ENCODE assay signal across 8 mouse cellular contexts in the genomic region with DNA sequence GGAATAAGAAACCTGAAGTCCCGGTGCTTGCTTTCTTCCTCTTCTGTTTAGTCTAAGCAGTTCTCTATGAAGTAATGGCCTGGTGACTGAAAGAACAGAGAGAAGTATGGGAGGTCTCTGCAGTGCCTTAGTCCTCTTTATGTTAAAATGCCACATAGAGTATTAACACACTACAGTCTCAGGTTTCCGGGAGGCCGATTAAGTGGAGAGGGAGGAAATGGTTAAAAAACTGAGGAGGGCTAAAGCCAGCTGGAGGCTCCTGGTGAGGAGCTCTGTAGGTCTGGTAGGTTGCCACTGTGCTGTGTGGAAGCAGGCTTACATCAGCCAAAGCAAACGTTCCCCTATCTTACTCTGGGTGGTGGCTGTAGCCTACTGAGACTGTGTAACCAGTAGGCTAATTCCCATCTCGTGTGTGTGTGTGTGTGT. TPM values are rescaled to one million over a fixed set of nuclear protein-coding genes. Genes with fewer than 3 reads are reported as not detected.
DNase-seq lines count a peak whose midpoint lies in the region; ATAC-seq and TF ChIP-seq lines count a peak whose summit lies in the region.

No protein-coding gene starts in this region.

- no peaks in the 10 kb centered on the region for H3K27me3 ChIP-seq in kidney, embryonic 16.5 days (ENCODE audit: insufficient read depth, low read length)
- no peaks in the 10 kb centered on the region for H3K27me3 ChIP-seq in embryonic facial prominence, embryonic 13.5 days

- peak overlapping the region; percentile 85 for H3K27ac ChIP-seq in kidney, embryonic 16.5 days (ENCODE audit: low read length)
- H3K27ac ChIP-seq in embryonic facial prominence, embryonic 13.5 days, result peak overlapping the region; percentile 72
- H3K27ac ChIP-seq in left cerebral cortex, adult 2 months, result no peak overlapping the region

- peak overlapping the region; percentile 48 for H3K9ac ChIP-seq in kidney, embryonic 16.5 days (replicated peaks; ENCODE audit: low read length)
- H3K9ac ChIP-seq in embryonic facial prominence, embryonic 13.5 days, result no peak overlapping the region

- H3K9me3 ChIP-seq in kidney, embryonic 16.5 days (ENCODE audit: low read length), result no peaks in the 10 kb centered on the region
- H3K9me3 ChIP-seq in embryonic facial prominence, embryonic 13.5 days, result peaks cover 4% of the 10 kb centered on the region; the same call in 1 of the 2 replicates

- no peak for TF ChIP-seq CTCF in left cerebral cortex, adult 2 months (IDR thresholded peaks at IDR 0.05)

- 10% methylated on average over 5 of the region's 5 CpGs for WGBS in kidney, embryonic 16.5 days
- WGBS in embryonic facial prominence, embryonic 13.5 days, result 6% methylated on average over 5 of the region's 5 CpGs

- intact Hi-C loops in heart, postnatal 10 days (cut with DNase I), result no loop called here
- intact Hi-C loops in left cerebral cortex, adult 2 months (cut with DNase I), result no loop called here

- H3K4me3 ChIP-seq in kidney, embryonic 16.5 days (ENCODE audit: low read length), result no peak overlapping the region
- no peak overlapping the region for H3K4me3 ChIP-seq in embryonic facial prominence, embryonic 13.5 days
- no peak overlapping the region for H3K4me3 ChIP-seq in left cerebral cortex, adult 2 months

- 0 out of 2 replicates have a peak overlapping the region, but pooled peaks have one; percentile 2 for H3K4me2 ChIP-seq in kidney, embryonic 16.5 days (replicated peaks; ENCODE audit: low read depth, low read length)
- H3K4me2 ChIP-seq in embryonic facial prominence, embryonic 13.5 days, result peak overlapping the region; percentile 24

- no peak for DNase-seq in kidney, postnatal 25 days
- DNase-seq in heart, postnatal 10 days, result peak; percentile 74
- DNase-seq in thymus, postnatal 25 days, result no peak
- DNase-seq in urinary bladder, postnatal 25 days (ENCODE audit: low spot score), result no peak
- no peak for DNase-seq in left cerebral cortex, adult 2 months (ENCODE audit: extremely low spot score in 1 of 2, low spot score in 2 of 2)

- no peaks in the 10 kb centered on the region for H3K36me3 ChIP-seq in kidney, embryonic 16.5 days (ENCODE audit: insufficient read depth, low read length)
- H3K36me3 ChIP-seq in embryonic facial prominence, embryonic 13.5 days, result no peaks in the 10 kb centered on the region

- peak; percentile 77; the same call in 1 of the 2 replicates for ATAC-seq in kidney, embryonic 16.5 days (ENCODE audit: low FRiP score, low TSS enrichment)
- 0 out of 2 replicates have a peak, but pooled peaks have one; percentile 16 for ATAC-seq in embryonic facial prominence, embryonic 13.5 days (ENCODE audit: insufficient number of reproducible peaks, insufficient read depth, low FRiP score, low TSS enrichment, low read depth)
- ATAC-seq in megakaryocyte, adult 5-6 weeks (ENCODE audit: poor library complexity, severe bottlenecking), result peak; percentile 88

- H3K4me1 ChIP-seq in kidney, embryonic 16.5 days (ENCODE audit: insufficient read depth, low read length), result peaks cover 65% of the 10 kb centered on the region
- H3K4me1 ChIP-seq in embryonic facial prominence, embryonic 13.5 days, result peaks cover 59% of the 10 kb centered on the region

RNA-seq across cellular contexts. Expression of a gene that starts 18.9 kb away (rescaled TPM):
- 41.6 and 51.0 TPM in 2 replicates for polyA plus RNA-seq in kidney, embryonic 16.5 days (2015; fragmentation: Nextera tagmentation; extraction: Ambion mirVana)
- 46.3 and 51.3 TPM in 2 replicates for polyA plus RNA-seq in embryonic facial prominence, embryonic 13.5 days (2015; fragmentation: Nextera tagmentation; extraction: Ambion mirVana)
- total RNA-seq in heart, postnatal 10 days (2021), result 10 to 100 TPM; 41.5 to 41.9 TPM
- total RNA-seq in megakaryocyte, adult 5-6 weeks (2015), result 84.2 and 101 TPM in 2 replicates
- total RNA-seq in megakaryocyte, adult 5-6 weeks (2017), result 46.7 and 59.2 TPM in 2 replicates
- total RNA-seq in left cerebral cortex, adult 2 months (2021), result 10 to 100 TPM; 16.6 to 17.8 TPM

RNA-seq across cellular contexts. Expression of a gene that starts 19.8 kb away (rescaled TPM):
- polyA plus RNA-seq in kidney, embryonic 16.5 days (2015; fragmentation: Nextera tagmentation; extraction: Ambion mirVana), result 30.5 and 33.7 TPM in 2 replicates
- 50.7 and 53.0 TPM in 2 replicates for polyA plus RNA-seq in embryonic facial prominence, embryonic 13.5 days (2015; fragmentation: Nextera tagmentation; extraction: Ambion mirVana)
- 10 to 100 TPM; 55.9 to 64.7 TPM for total RNA-seq in heart, postnatal 10 days (2021)
- 96.1 and 96.7 TPM in 2 replicates for total RNA-seq in megakaryocyte, adult 5-6 weeks (2015)
- total RNA-seq in megakaryocyte, adult 5-6 weeks (2017), result 69.0 and 91.8 TPM in 2 replicates
- 100 to 1,000 TPM in 1 of 2 experiments, 10 to 100 TPM in 1; 86.3 to 102 TPM for total RNA-seq in left cerebral cortex, adult 2 months (2021)

Comparison
In these comparisons a context has a peak if more than half of its experiments do, and no peak if none do; other contexts are left out.
1. ATAC-seq: peak in every context shown above with its lines; median percentile 88 in megakaryocyte, adult 5-6 weeks; 77 in kidney, embryonic 16.5 days; 16 in embryonic facial prominence, embryonic 13.5 days.
2. DNase-seq: peak in heart, postnatal 10 days (2 of 2); none in kidney, postnatal 25 days (0 of 2), thymus, postnatal 25 days (single experiment), urinary bladder, postnatal 25 days (single experiment) and left cerebral cortex, adult 2 months (0 of 2).